Mouse (Mus musculus): ENCODE results near the gene Marc2. TPM values are rescaled to one million over a fixed set of nuclear protein-coding genes. Genes with fewer than 3 reads are reported as not detected.

The Marc2 gene
- polyA plus RNA-seq, 1 experiment from 2014 or later, result 152 TPM

DNA sequence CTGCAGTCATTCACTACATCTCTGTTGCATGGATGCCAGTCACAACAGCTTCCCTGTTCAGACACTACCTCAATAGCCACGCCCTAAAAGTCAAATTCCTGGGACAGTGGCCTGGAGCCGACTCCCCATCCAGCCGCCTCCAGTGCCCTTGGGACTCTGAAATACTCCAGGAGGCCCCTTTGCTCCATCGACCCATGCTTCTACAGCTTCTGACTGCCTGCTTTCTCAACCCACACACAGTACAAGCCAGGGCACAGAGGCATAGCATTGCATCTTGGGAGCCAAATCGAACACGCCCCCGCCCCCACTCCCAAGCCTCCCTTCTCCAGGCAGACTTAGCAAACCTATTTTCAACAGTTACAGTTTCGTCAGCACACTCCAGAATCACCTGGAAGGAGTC is 16.4 kb downstream of the Marc2 start:
- no peak for DNase-seq
- Histone ChIP-seq H3K36me3 (ENCODE audit: insufficient read depth) (peaks cover 37% of the 10 kb centered on the region), H3K27me3 (ENCODE audit: insufficient read depth, low read length) (no peaks in the 10 kb centered on the region), H3K9me3 (ENCODE audit: low read depth, low read length) (no peaks in the 10 kb centered on the region), H3K4me3 (ENCODE audit: low read depth, low read length) (no peak overlapping the region), H3K4me1 (ENCODE audit: insufficient read depth) (peaks cover 5% of the 10 kb centered on the region; the same call in 1 of the 2 replicates), H3K4me2 (no peak overlapping the region), H3K9ac (no peak overlapping the region), H3K27ac (ENCODE audit: low read depth) (no peak overlapping the region)
- no peak for TF ChIP-seq CTCF (IDR thresholded peaks at IDR 0.05; ENCODE audit: low read depth)
- no peak for ATAC-seq (ENCODE audit: insufficient read depth)
- 79% methylated on average over 8 of the region's 8 CpGs for WGBS

- Histone ChIP-seq H3K4me2 (peak overlapping the region; percentile 48), H3K36me3 (ENCODE audit: insufficient read depth) (peaks cover 20% of the 10 kb centered on the region), H3K27me3 (ENCODE audit: insufficient read depth, low read length) (no peaks in the 10 kb centered on the region), H3K9me3 (ENCODE audit: low read depth, low read length) (no peaks in the 10 kb centered on the region), H3K4me3 (ENCODE audit: low read depth, low read length) (peak overlapping the region; percentile 11; the same call in 1 of the 2 replicates), H3K4me1 (ENCODE audit: insufficient read depth) (peaks cover 5% of the 10 kb centered on the region; the same call in 1 of the 2 replicates), H3K27ac (ENCODE audit: low read depth) (no peak overlapping the region), H3K9ac (no peak overlapping the region)
- 26% methylated on average over 23 of the region's 23 CpGs for WGBS
- no peak for TF ChIP-seq CTCF (IDR thresholded peaks at IDR 0.05; ENCODE audit: low read depth)
- DNase-seq (no peak), ATAC-seq (ENCODE audit: insufficient read depth) (no peak)
Observed at GRCm38 (mm10) chr1:184827175-184827701, 19.0 kb downstream of the Marc2 start.

GRCm38 (mm10) chr1:184825093-184825492 is 21.2 kb downstream of the Marc2 start:
- WGBS, result 23% methylated on average over 11 of the region's 11 CpGs
- peak; percentile 79 for TF ChIP-seq CTCF (IDR thresholded peaks at IDR 0.05; ENCODE audit: low read depth)
- Histone ChIP-seq H3K27ac (ENCODE audit: low read depth) (no peak overlapping the region), H3K9me3 (ENCODE audit: low read depth, low read length) (no peaks in the 10 kb centered on the region), H3K27me3 (ENCODE audit: insufficient read depth, low read length) (no peaks in the 10 kb centered on the region), H3K36me3 (ENCODE audit: insufficient read depth) (peaks cover under 1% of the 10 kb centered on the region; the same call in 1 of the 2 replicates), H3K4me3 (ENCODE audit: low read depth, low read length) (no peak overlapping the region), H3K4me2 (peak overlapping the region; percentile 37; the same call in 1 of the 2 replicates), H3K4me1 (ENCODE audit: insufficient read depth) (peaks cover 5% of the 10 kb centered on the region; the same call in 1 of the 2 replicates), H3K9ac (no peak overlapping the region)
- DNase-seq, result peak; percentile 89
- peak; percentile 46; the same call in 1 of the 2 replicates for ATAC-seq (ENCODE audit: insufficient read depth)

GRCm38 (mm10) chr1:184824439-184824851 is 21.8 kb downstream of the Marc2 start:
- Histone ChIP-seq H3K4me1 (ENCODE audit: insufficient read depth) (peaks cover 5% of the 10 kb centered on the region; the same call in 1 of the 2 replicates), H3K9me3 (ENCODE audit: low read depth, low read length) (no peaks in the 10 kb centered on the region), H3K9ac (no peak overlapping the region), H3K27me3 (ENCODE audit: insufficient read depth, low read length) (no peaks in the 10 kb centered on the region), H3K36me3 (ENCODE audit: insufficient read depth) (no peaks in the 10 kb centered on the region; the same call in 1 of the 2 replicates), H3K4me3 (ENCODE audit: low read depth, low read length) (no peak overlapping the region), H3K27ac (ENCODE audit: low read depth) (no peak overlapping the region), H3K4me2 (peak overlapping the region; percentile 37; the same call in 1 of the 2 replicates)
- TF ChIP-seq CTCF (IDR thresholded peaks at IDR 0.05; ENCODE audit: low read depth), result peak; percentile 98
- whole genome bisulfite sequencing, result 3% methylated on average over 12 of the region's 12 CpGs
- DNase-seq (peak; percentile 97), ATAC-seq (ENCODE audit: insufficient read depth) (peak; percentile 89)

DNA sequence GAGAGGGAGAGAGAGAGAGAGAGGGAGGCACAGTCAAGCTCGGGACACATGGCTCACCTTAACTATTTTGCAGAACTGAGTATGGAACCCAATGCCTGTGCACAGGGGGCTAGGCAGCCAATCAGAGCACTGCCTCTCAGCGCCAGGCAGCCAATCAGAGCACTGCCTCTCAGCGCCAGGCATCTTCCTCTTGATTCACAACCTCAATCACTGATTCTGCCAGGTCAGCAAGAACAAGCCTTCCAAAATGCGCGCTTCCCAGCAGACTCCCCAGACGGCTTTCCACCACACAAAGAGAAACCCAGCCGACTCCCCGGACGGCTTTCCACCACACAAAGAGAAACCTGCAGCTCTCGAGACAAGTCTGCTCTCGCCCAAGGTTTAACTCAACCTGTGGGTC is 23.6 kb downstream of the Marc2 start:
- Histone ChIP-seq H3K4me2 (0 out of 2 replicates have a peak overlapping the region, but pooled peaks have one; percentile 31), H3K9me3 (ENCODE audit: low read depth, low read length) (no peaks in the 10 kb centered on the region), H3K36me3 (ENCODE audit: insufficient read depth) (peaks cover 11% of the 10 kb centered on the region), H3K9ac (no peak overlapping the region; the same call in 1 of the 2 replicates), H3K4me3 (ENCODE audit: low read depth, low read length) (no peak overlapping the region), H3K4me1 (ENCODE audit: insufficient read depth) (peaks cover 5% of the 10 kb centered on the region; the same call in 1 of the 2 replicates), H3K27me3 (ENCODE audit: insufficient read depth, low read length) (no peaks in the 10 kb centered on the region), H3K27ac (ENCODE audit: low read depth) (no peak overlapping the region)
- peak; percentile 41; the same call in 1 of the 2 replicates for ATAC-seq (ENCODE audit: insufficient read depth)
- TF ChIP-seq CTCF (IDR thresholded peaks at IDR 0.05; ENCODE audit: low read depth), result no peak
- WGBS, result 19% methylated on average over 11 of the region's 11 CpGs
- peak; percentile 19 for DNase-seq

- no peaks in the 10 kb centered on the region for H3K27me3 ChIP-seq (ENCODE audit: insufficient read depth, low read length)
- H3K36me3 ChIP-seq (ENCODE audit: insufficient read depth), result peaks cover 21% of the 10 kb centered on the region
- H3K4me3 ChIP-seq (ENCODE audit: low read depth, low read length), result no peak overlapping the region
- TF ChIP-seq CTCF (IDR thresholded peaks at IDR 0.05; ENCODE audit: low read depth), result peak; percentile 29; the same call in 1 of the 2 replicates
- 80% methylated on average over 6 of the region's 6 CpGs for WGBS
- DNase-seq, result no peak
- H3K27ac ChIP-seq (ENCODE audit: low read depth), result no peak overlapping the region
- H3K9me3 ChIP-seq (ENCODE audit: low read depth, low read length), result no peaks in the 10 kb centered on the region
- ATAC-seq (ENCODE audit: insufficient read depth), result no peak
- H3K4me2 ChIP-seq, result no peak overlapping the region
- no peaks in the 10 kb centered on the region for H3K4me1 ChIP-seq (ENCODE audit: insufficient read depth)
- no peak overlapping the region for H3K9ac ChIP-seq
Observed at GRCm38 (mm10) chr1:184817768-184818167, 28.5 kb downstream of the Marc2 start.

GRCm38 (mm10) chr1:184811716-184812250 is 34.5 kb downstream of the Marc2 start:
- no peak for DNase-seq
- Histone ChIP-seq H3K27ac (ENCODE audit: low read depth) (no peak overlapping the region), H3K9me3 (ENCODE audit: low read depth, low read length) (no peaks in the 10 kb centered on the region), H3K4me2 (no peak overlapping the region), H3K36me3 (ENCODE audit: insufficient read depth) (0 out of 2 replicates have a peak, but pooled peaks cover 8% of the 10 kb centered on the region), H3K4me1 (ENCODE audit: insufficient read depth) (no peaks in the 10 kb centered on the region; the same call in 1 of the 2 replicates), H3K9ac (no peak overlapping the region), H3K27me3 (ENCODE audit: insufficient read depth, low read length) (peaks cover 26% of the 10 kb centered on the region), H3K4me3 (ENCODE audit: low read depth, low read length) (no peak overlapping the region)
- 59% methylated on average over 8 of the region's 8 CpGs for WGBS
- TF ChIP-seq CTCF (IDR thresholded peaks at IDR 0.05; ENCODE audit: low read depth), result no peak
- no peak for ATAC-seq (ENCODE audit: insufficient read depth)

Data from lung, embryonic 14.5 days (tissue).